Mouse (Mus musculus): ENCODE measurements around the gene Slc39a13.

GRCm38 (mm10) chr2:91079026-91079384 lies 8.8 kb upstream of the Slc39a13 start:
- TF ChIP-seq POLR2A (IDR thresholded peaks at IDR 0.05; ENCODE audit: borderline replicate concordance, low read depth, low read length) (no peak), CTCF (IDR thresholded peaks at IDR 0.05; ENCODE audit: low read depth, low read length) (no peak)

All from bone marrow macrophage, adult 2 months (primary cell).